Mouse (Mus musculus): ENCODE results near the gene Plekhm3. TPM values are rescaled to one million over a fixed set of nuclear protein-coding genes. Genes with fewer than 3 reads are reported as not detected.

Plekhm3 gene
- total and polyA plus RNA-seq, 2 experiments from 2014 or later = 6.1 to 12.4 TPM

- Histone ChIP-seq H3K4me3 (ENCODE audit: low read length) (no peak overlapping the region), H3K9ac (replicated peaks; ENCODE audit: low read length) (no peak overlapping the region), H3K4me2 (ENCODE audit: low read depth, low read length) (no peak overlapping the region), H3K27me3 (ENCODE audit: insufficient read depth, low read length) (no peaks in the 10 kb centered on the region), H3K27ac (no peak overlapping the region), H3K4me1 (ENCODE audit: insufficient read depth, low read length) (no peaks in the 10 kb centered on the region), H3K36me3 (ENCODE audit: insufficient read depth, low read length) (no peaks in the 10 kb centered on the region), H3K9me3 (ENCODE audit: low read length) (no peaks in the 10 kb centered on the region)
- no peak for ATAC-seq
- TF ChIP-seq CTCF (IDR thresholded peaks at IDR 0.05; ENCODE audit: low read depth) = no peak
- DNase-seq (ENCODE audit: low spot score) = no peak
- 89% methylated on average over 6 of the region's 6 CpGs for WGBS
These were observed 69.9 kb downstream of the Plekhm3 start for GRCm38 (mm10) chr1:64886718-64887117.

- Histone ChIP-seq H3K27me3 (ENCODE audit: insufficient read depth, low read length) (no peaks in the 10 kb centered on the region), H3K4me1 (ENCODE audit: insufficient read depth, low read length) (no peaks in the 10 kb centered on the region), H3K9ac (replicated peaks; ENCODE audit: low read length) (no peak overlapping the region), H3K36me3 (ENCODE audit: insufficient read depth, low read length) (no peaks in the 10 kb centered on the region), H3K9me3 (ENCODE audit: low read length) (no peaks in the 10 kb centered on the region), H3K4me2 (ENCODE audit: low read depth, low read length) (no peak overlapping the region), H3K27ac (no peak overlapping the region), H3K4me3 (ENCODE audit: low read length) (no peak overlapping the region)
- ATAC-seq (no peak), DNase-seq (ENCODE audit: low spot score) (no peak)
- no peak for TF ChIP-seq CTCF (IDR thresholded peaks at IDR 0.05; ENCODE audit: low read depth)
- WGBS = 64% methylated on average over 3 of the region's 3 CpGs
These were observed 71.3 kb downstream of the Plekhm3 start for GRCm38 (mm10) chr1:64885328-64885727.

GRCm38 (mm10) chr1:64884007-64884406 is 72.6 kb downstream of the Plekhm3 start:
- Histone ChIP-seq H3K27ac (no peak overlapping the region), H3K4me1 (ENCODE audit: insufficient read depth, low read length) (no peaks in the 10 kb centered on the region), H3K4me3 (ENCODE audit: low read length) (no peak overlapping the region), H3K9me3 (ENCODE audit: low read length) (no peaks in the 10 kb centered on the region), H3K4me2 (ENCODE audit: low read depth, low read length) (no peak overlapping the region), H3K27me3 (ENCODE audit: insufficient read depth, low read length) (no peaks in the 10 kb centered on the region), H3K9ac (replicated peaks; ENCODE audit: low read length) (no peak overlapping the region), H3K36me3 (ENCODE audit: insufficient read depth, low read length) (no peaks in the 10 kb centered on the region)
- 48% methylated on average over 6 of the region's 6 CpGs for WGBS
- no peak for ATAC-seq
- DNase-seq (ENCODE audit: low spot score) = no peak
- no peak for TF ChIP-seq CTCF (IDR thresholded peaks at IDR 0.05; ENCODE audit: low read depth)

GRCm38 (mm10) chr1:64880613-64881012 is 76.0 kb downstream of the Plekhm3 start:
- H3K27ac ChIP-seq = no peak overlapping the region
- no peak for DNase-seq (ENCODE audit: low spot score)
- no peaks in the 10 kb centered on the region for H3K4me1 ChIP-seq (ENCODE audit: insufficient read depth, low read length)
- H3K27me3 ChIP-seq (ENCODE audit: insufficient read depth, low read length) = no peaks in the 10 kb centered on the region
- 81% methylated on average over 3 of the region's 3 CpGs for WGBS
- no peaks in the 10 kb centered on the region for H3K36me3 ChIP-seq (ENCODE audit: insufficient read depth, low read length)
- H3K4me3 ChIP-seq (ENCODE audit: low read length) = no peak overlapping the region
- H3K4me2 ChIP-seq (ENCODE audit: low read depth, low read length) = no peak overlapping the region
- H3K9ac ChIP-seq (replicated peaks; ENCODE audit: low read length) = no peak overlapping the region
- no peaks in the 10 kb centered on the region for H3K9me3 ChIP-seq (ENCODE audit: low read length)
- ATAC-seq = no peak
- TF ChIP-seq CTCF (IDR thresholded peaks at IDR 0.05; ENCODE audit: low read depth) = no peak

- Histone ChIP-seq H3K4me1 (ENCODE audit: insufficient read depth, low read length) (no peaks in the 10 kb centered on the region), H3K4me2 (ENCODE audit: low read depth, low read length) (no peak overlapping the region), H3K27ac (no peak overlapping the region), H3K4me3 (ENCODE audit: low read length) (no peak overlapping the region), H3K36me3 (ENCODE audit: insufficient read depth, low read length) (no peaks in the 10 kb centered on the region), H3K9ac (replicated peaks; ENCODE audit: low read length) (no peak overlapping the region), H3K27me3 (ENCODE audit: insufficient read depth, low read length) (no peaks in the 10 kb centered on the region), H3K9me3 (ENCODE audit: low read length) (no peaks in the 10 kb centered on the region)
- WGBS = 63% methylated on average over 12 of the region's 12 CpGs
- DNase-seq (ENCODE audit: low spot score) (no peak), ATAC-seq (no peak)
- no peak for TF ChIP-seq CTCF (IDR thresholded peaks at IDR 0.05; ENCODE audit: low read depth)
These were observed 77.8 kb downstream of the Plekhm3 start for GRCm38 (mm10) chr1:64878795-64879240.

- no peak overlapping the region for H3K4me2 ChIP-seq (ENCODE audit: low read depth, low read length)
- no peaks in the 10 kb centered on the region for H3K9me3 ChIP-seq (ENCODE audit: low read length)
- no peak overlapping the region for H3K4me3 ChIP-seq (ENCODE audit: low read length)
- WGBS = 73% methylated on average over 3 of the region's 3 CpGs
- no peaks in the 10 kb centered on the region for H3K4me1 ChIP-seq (ENCODE audit: insufficient read depth, low read length)
- DNase-seq (ENCODE audit: low spot score) (no peak), ATAC-seq (no peak)
- no peak overlapping the region for H3K27ac ChIP-seq
- no peaks in the 10 kb centered on the region for H3K27me3 ChIP-seq (ENCODE audit: insufficient read depth, low read length)
- H3K36me3 ChIP-seq (ENCODE audit: insufficient read depth, low read length) = no peaks in the 10 kb centered on the region
- TF ChIP-seq CTCF (IDR thresholded peaks at IDR 0.05; ENCODE audit: low read depth) = no peak
- H3K9ac ChIP-seq (replicated peaks; ENCODE audit: low read length) = no peak overlapping the region
These were observed 80.3 kb downstream of the Plekhm3 start for GRCm38 (mm10) chr1:64876276-64876675.

GRCm38 (mm10) chr1:64875712-64876111 is 80.9 kb downstream of the Plekhm3 start:
- no peak for TF ChIP-seq CTCF (IDR thresholded peaks at IDR 0.05; ENCODE audit: low read depth)
- H3K27ac ChIP-seq = no peak overlapping the region
- 91% methylated on average over 5 of the region's 5 CpGs for WGBS
- no peaks in the 10 kb centered on the region for H3K27me3 ChIP-seq (ENCODE audit: insufficient read depth, low read length)
- no peaks in the 10 kb centered on the region for H3K4me1 ChIP-seq (ENCODE audit: insufficient read depth, low read length)
- DNase-seq (ENCODE audit: low spot score) = no peak
- no peaks in the 10 kb centered on the region for H3K36me3 ChIP-seq (ENCODE audit: insufficient read depth, low read length)
- no peaks in the 10 kb centered on the region for H3K9me3 ChIP-seq (ENCODE audit: low read length)
- no peak overlapping the region for H3K9ac ChIP-seq (replicated peaks; ENCODE audit: low read length)
- H3K4me3 ChIP-seq (ENCODE audit: low read length) = no peak overlapping the region
- no peak for ATAC-seq
- H3K4me2 ChIP-seq (ENCODE audit: low read depth, low read length) = no peak overlapping the region

Measured in hindbrain, postnatal 0 days (tissue).